Mouse (Mus musculus) ES-E14 (cell line): ENCODE measurements around the gene Rab33b.

Experiments
- CHD2 ChIP-seq: IDR thresholded peaks from 2 replicates; pipeline ENCODE4 v1.6.1; 2014; ENCODE audit warnings: mild to moderate bottlenecking, low read depth, low read length, inconsistent platforms
- HCFC1 ChIP-seq: IDR thresholded peaks from 2 replicates; pipeline ENCODE4 v1.6.1; 2012; ENCODE audit warnings: low read length, inconsistent platforms, borderline replicate concordance; ENCODE audit not compliant: insufficient read depth
- MAFK ChIP-seq: IDR thresholded peaks from 2 replicates; pipeline ENCODE4 v1.6.1; 2014; ENCODE audit warnings: mild to moderate bottlenecking, low read depth, low read length, inconsistent platforms; ENCODE audit not compliant: insufficient read depth
- ZC3H11A ChIP-seq: IDR thresholded peaks from 2 replicates; pipeline ENCODE4 v1.6.1; 2012; ENCODE audit warnings: low read depth, mild to moderate bottlenecking, inconsistent platforms, low read length, borderline replicate concordance

DNA sequence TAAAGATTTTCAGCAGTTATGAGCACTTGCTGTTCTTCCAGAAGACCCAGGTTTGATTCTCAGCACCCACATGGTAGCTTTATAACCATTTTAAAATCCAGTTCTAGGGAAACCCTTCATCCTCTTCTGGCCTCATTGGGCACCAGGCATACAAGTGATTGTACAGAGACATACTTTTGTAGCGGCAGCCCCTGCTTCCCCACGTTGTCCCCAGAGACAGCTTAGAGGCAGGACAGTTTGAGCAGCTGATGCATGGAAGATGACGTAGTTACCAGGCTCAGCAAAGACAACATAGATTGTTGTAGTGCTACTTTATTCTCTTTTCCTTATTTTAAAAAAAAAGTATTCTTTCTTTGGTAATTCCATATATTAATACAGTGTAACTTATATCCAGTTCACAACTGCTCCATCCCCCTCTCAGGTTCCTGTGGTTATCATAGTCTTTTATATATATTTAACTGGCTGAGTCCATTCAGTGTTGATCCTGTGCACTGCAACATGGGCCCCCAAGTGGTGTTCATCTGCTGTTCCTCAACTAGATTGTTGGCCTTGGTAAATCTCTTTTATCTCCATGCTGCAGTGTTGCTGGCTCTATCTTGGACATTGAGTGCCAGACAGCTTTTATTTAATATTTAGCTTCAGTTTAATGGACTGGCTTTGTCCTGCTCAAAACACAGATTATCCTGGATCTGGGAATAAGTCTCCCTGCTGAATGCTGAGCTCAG is 48.7 kb upstream of the Rab33b start:
- TF ChIP-seq CHD2 (no peak), MAFK (no peak), ZC3H11A (no peak), HCFC1 (no peak)
